Mouse (Mus musculus): ENCODE measurements at regions not wholly inside any gene's neighbourhood (a gene's known extent, or its start where the extent isn't known, plus 50 kb on each side); places are given as distances from the start of the nearest gene placed in this dataset.
A peak's percentile ranks its signal among the peaks of the same experiment; 100 is the strongest.

GRCm38 (mm10) chr14:64511300-64511699 lies 407.2 kb downstream of the Prss52 start:
- Histone ChIP-seq H3K27me3 (ENCODE audit: control insufficient read depth, insufficient read depth, low read length) (no peaks in the 10 kb centered on the region), H3K4me1 (ENCODE audit: control insufficient read depth, insufficient read depth, low read length) (no peaks in the 10 kb centered on the region), H3K4me3 (replicated peaks; ENCODE audit: low read depth, low read length) (no peak overlapping the region), H3K9me3 (ENCODE audit: control insufficient read depth, low read length) (no peaks in the 10 kb centered on the region), H3K4me2 (ENCODE audit: low read length) (no peak overlapping the region), H3K27ac (replicated peaks; ENCODE audit: low read depth, low read length) (no peak overlapping the region), H3K36me3 (ENCODE audit: control insufficient read depth, insufficient read depth, low read length) (no peaks in the 10 kb centered on the region), H3K9ac (replicated peaks; ENCODE audit: low read length) (no peak overlapping the region)
- ATAC-seq (ENCODE audit: low FRiP score, low TSS enrichment) (no peak), DNase-seq (no peak)
- WGBS: 94% methylated on average over 7 of the region's 7 CpGs

GRCm38 (mm10) chr14:64512726-64513125 lies 408.6 kb downstream of the Prss52 start:
- DNase-seq (no peak), ATAC-seq (ENCODE audit: low FRiP score, low TSS enrichment) (no peak)
- WGBS: 60% methylated on average over 7 of the region's 7 CpGs
- H3K4me1 ChIP-seq (ENCODE audit: control insufficient read depth, insufficient read depth, low read length): no peaks in the 10 kb centered on the region
- H3K4me3 ChIP-seq (replicated peaks; ENCODE audit: low read depth, low read length): no peak overlapping the region
- H3K27me3 ChIP-seq (ENCODE audit: control insufficient read depth, insufficient read depth, low read length): no peaks in the 10 kb centered on the region
- no peaks in the 10 kb centered on the region for H3K9me3 ChIP-seq (ENCODE audit: control insufficient read depth, low read length)
- no peak overlapping the region for H3K4me2 ChIP-seq (ENCODE audit: low read length)
- H3K27ac ChIP-seq (replicated peaks; ENCODE audit: low read depth, low read length): 0 out of 2 replicates have a peak overlapping the region, but pooled peaks have one; percentile 41
- no peak overlapping the region for H3K9ac ChIP-seq (replicated peaks; ENCODE audit: low read length)
- H3K36me3 ChIP-seq (ENCODE audit: control insufficient read depth, insufficient read depth, low read length): no peaks in the 10 kb centered on the region

GRCm38 (mm10) chr14:64517584-64518195 lies 413.6 kb downstream of the Prss52 start:
- Histone ChIP-seq H3K27me3 (ENCODE audit: control insufficient read depth, insufficient read depth, low read length) (no peaks in the 10 kb centered on the region), H3K4me1 (ENCODE audit: control insufficient read depth, insufficient read depth, low read length) (no peaks in the 10 kb centered on the region), H3K4me3 (replicated peaks; ENCODE audit: low read depth, low read length) (no peak overlapping the region), H3K4me2 (ENCODE audit: low read length) (no peak overlapping the region), H3K27ac (replicated peaks; ENCODE audit: low read depth, low read length) (no peak overlapping the region), H3K9me3 (ENCODE audit: control insufficient read depth, low read length) (no peaks in the 10 kb centered on the region), H3K9ac (replicated peaks; ENCODE audit: low read length) (no peak overlapping the region), H3K36me3 (ENCODE audit: control insufficient read depth, insufficient read depth, low read length) (no peaks in the 10 kb centered on the region)
- DNase-seq (no peak), ATAC-seq (ENCODE audit: low FRiP score, low TSS enrichment) (no peak)
- WGBS: 64% methylated on average over 7 of the region's 7 CpGs

- Histone ChIP-seq H3K4me2 (ENCODE audit: low read length) (no peak overlapping the region), H3K9ac (replicated peaks; ENCODE audit: low read length) (no peak overlapping the region), H3K27me3 (ENCODE audit: control insufficient read depth, insufficient read depth, low read length) (no peaks in the 10 kb centered on the region), H3K27ac (replicated peaks; ENCODE audit: low read depth, low read length) (0 out of 2 replicates have a peak overlapping the region, but pooled peaks have one; percentile 37), H3K4me3 (replicated peaks; ENCODE audit: low read depth, low read length) (no peak overlapping the region), H3K4me1 (ENCODE audit: control insufficient read depth, insufficient read depth, low read length) (peaks cover 18% of the 10 kb centered on the region), H3K36me3 (ENCODE audit: control insufficient read depth, insufficient read depth, low read length) (no peaks in the 10 kb centered on the region), H3K9me3 (ENCODE audit: control insufficient read depth, low read length) (no peaks in the 10 kb centered on the region)
- 39% methylated on average over 8 of the region's 8 CpGs for WGBS
- peak; percentile 56 for DNase-seq
- ATAC-seq (ENCODE audit: low FRiP score, low TSS enrichment): no peak
These were observed 420.6 kb downstream of the Prss52 start for GRCm38 (mm10) chr14:64524641-64525040.

- no peak overlapping the region for H3K4me2 ChIP-seq (ENCODE audit: low read length)
- H3K27ac ChIP-seq (replicated peaks; ENCODE audit: low read depth, low read length): peak overlapping the region; percentile 61; the same call in 1 of the 2 replicates
- no peak overlapping the region for H3K9ac ChIP-seq (replicated peaks; ENCODE audit: low read length)
- no peak overlapping the region for H3K4me3 ChIP-seq (replicated peaks; ENCODE audit: low read depth, low read length)
- no peak for ATAC-seq (ENCODE audit: low FRiP score, low TSS enrichment)
- WGBS: 70% methylated on average over 10 of the region's 10 CpGs
- H3K9me3 ChIP-seq (ENCODE audit: control insufficient read depth, low read length): no peaks in the 10 kb centered on the region
- peaks cover 18% of the 10 kb centered on the region for H3K4me1 ChIP-seq (ENCODE audit: control insufficient read depth, insufficient read depth, low read length)
- no peaks in the 10 kb centered on the region for H3K36me3 ChIP-seq (ENCODE audit: control insufficient read depth, insufficient read depth, low read length)
- DNase-seq: no peak
- H3K27me3 ChIP-seq (ENCODE audit: control insufficient read depth, insufficient read depth, low read length): no peaks in the 10 kb centered on the region
These were observed 421.4 kb downstream of the Prss52 start for GRCm38 (mm10) chr14:64525302-64526078.

- H3K4me3 ChIP-seq (replicated peaks; ENCODE audit: low read depth, low read length): no peak overlapping the region
- no peaks in the 10 kb centered on the region for H3K9me3 ChIP-seq (ENCODE audit: control insufficient read depth, low read length)
- H3K9ac ChIP-seq (replicated peaks; ENCODE audit: low read length): no peak overlapping the region
- DNase-seq: no peak
- WGBS: 61% methylated on average over 3 of the region's 3 CpGs
- ATAC-seq (ENCODE audit: low FRiP score, low TSS enrichment): no peak
- H3K27me3 ChIP-seq (ENCODE audit: control insufficient read depth, insufficient read depth, low read length): no peaks in the 10 kb centered on the region
- H3K4me1 ChIP-seq (ENCODE audit: control insufficient read depth, insufficient read depth, low read length): peaks cover 36% of the 10 kb centered on the region
- no peak overlapping the region for H3K27ac ChIP-seq (replicated peaks; ENCODE audit: low read depth, low read length)
- H3K4me2 ChIP-seq (ENCODE audit: low read length): no peak overlapping the region
- no peaks in the 10 kb centered on the region for H3K36me3 ChIP-seq (ENCODE audit: control insufficient read depth, insufficient read depth, low read length)
These were observed 426.5 kb downstream of the Prss52 start for GRCm38 (mm10) chr14:64530541-64530940.

- Histone ChIP-seq H3K27me3 (ENCODE audit: control insufficient read depth, insufficient read depth, low read length) (no peaks in the 10 kb centered on the region), H3K36me3 (ENCODE audit: control insufficient read depth, insufficient read depth, low read length) (no peaks in the 10 kb centered on the region), H3K27ac (replicated peaks; ENCODE audit: low read depth, low read length) (peak overlapping the region; percentile 93; the same call in 1 of the 2 replicates), H3K4me3 (replicated peaks; ENCODE audit: low read depth, low read length) (no peak overlapping the region), H3K9me3 (ENCODE audit: control insufficient read depth, low read length) (no peaks in the 10 kb centered on the region), H3K4me1 (ENCODE audit: control insufficient read depth, insufficient read depth, low read length) (peaks cover 29% of the 10 kb centered on the region), H3K4me2 (ENCODE audit: low read length) (no peak overlapping the region), H3K9ac (replicated peaks; ENCODE audit: low read length) (no peak overlapping the region)
- ATAC-seq (ENCODE audit: low FRiP score, low TSS enrichment) (no peak), DNase-seq (peak; percentile 29)
- 32% methylated on average over 7 of the region's 7 CpGs for WGBS
These were observed 427.3 kb downstream of the Prss52 start for GRCm38 (mm10) chr14:64531221-64531949.

GRCm38 (mm10) chr14:64532351-64532750 lies 428.3 kb downstream of the Prss52 start:
- Histone ChIP-seq H3K27ac (replicated peaks; ENCODE audit: low read depth, low read length) (peak overlapping the region; percentile 93), H3K4me3 (replicated peaks; ENCODE audit: low read depth, low read length) (no peak overlapping the region), H3K9me3 (ENCODE audit: control insufficient read depth, low read length) (no peaks in the 10 kb centered on the region), H3K36me3 (ENCODE audit: control insufficient read depth, insufficient read depth, low read length) (no peaks in the 10 kb centered on the region), H3K9ac (replicated peaks; ENCODE audit: low read length) (no peak overlapping the region), H3K4me2 (ENCODE audit: low read length) (no peak overlapping the region), H3K27me3 (ENCODE audit: control insufficient read depth, insufficient read depth, low read length) (no peaks in the 10 kb centered on the region), H3K4me1 (ENCODE audit: control insufficient read depth, insufficient read depth, low read length) (peaks cover 27% of the 10 kb centered on the region)
- 93% methylated on average over 5 of the region's 5 CpGs for WGBS
- DNase-seq (no peak), ATAC-seq (ENCODE audit: low FRiP score, low TSS enrichment) (no peak)
